Mouse (Mus musculus): ENCODE data around the gene Mpig6b.

The Mpig6b gene

DNA sequence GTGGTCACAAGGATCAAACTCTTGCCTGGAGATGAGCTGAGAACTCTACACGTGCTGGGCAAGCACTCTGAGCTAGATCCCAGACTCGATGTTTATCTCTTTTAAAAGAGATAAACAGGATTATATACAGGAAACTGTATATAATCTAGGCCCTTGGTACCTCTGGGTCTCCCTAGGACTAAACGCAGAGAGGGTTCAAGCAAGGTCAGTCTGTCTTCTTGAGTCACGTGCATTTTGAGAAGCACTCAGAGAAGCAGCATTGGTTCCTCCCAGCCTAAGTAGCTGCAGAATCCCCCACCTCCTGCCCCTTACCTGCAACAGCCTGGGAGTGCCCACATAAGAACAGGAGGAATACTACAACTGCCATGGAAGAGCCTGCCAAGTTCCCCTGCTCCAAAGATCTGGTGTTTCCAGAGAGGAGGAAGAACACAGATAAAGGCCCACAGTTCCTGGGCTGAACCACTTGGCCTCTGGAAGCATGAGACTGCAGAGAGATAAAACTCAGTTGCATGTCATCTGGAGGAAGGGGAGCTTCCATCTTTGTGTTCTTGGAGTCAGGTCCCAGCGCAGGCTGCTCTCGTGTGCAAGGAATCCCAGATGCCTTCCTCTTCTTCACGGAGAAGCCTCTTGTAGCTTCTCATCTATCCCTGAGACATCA, 19.4 kb upstream of the Mpig6b start, which contains the start of gene Ly6g6f:
Ly6g6f (minus strand) TSS at position 403 of the 658 bp plus-strand sequence.
- DNase-seq, result no peak

DNA sequence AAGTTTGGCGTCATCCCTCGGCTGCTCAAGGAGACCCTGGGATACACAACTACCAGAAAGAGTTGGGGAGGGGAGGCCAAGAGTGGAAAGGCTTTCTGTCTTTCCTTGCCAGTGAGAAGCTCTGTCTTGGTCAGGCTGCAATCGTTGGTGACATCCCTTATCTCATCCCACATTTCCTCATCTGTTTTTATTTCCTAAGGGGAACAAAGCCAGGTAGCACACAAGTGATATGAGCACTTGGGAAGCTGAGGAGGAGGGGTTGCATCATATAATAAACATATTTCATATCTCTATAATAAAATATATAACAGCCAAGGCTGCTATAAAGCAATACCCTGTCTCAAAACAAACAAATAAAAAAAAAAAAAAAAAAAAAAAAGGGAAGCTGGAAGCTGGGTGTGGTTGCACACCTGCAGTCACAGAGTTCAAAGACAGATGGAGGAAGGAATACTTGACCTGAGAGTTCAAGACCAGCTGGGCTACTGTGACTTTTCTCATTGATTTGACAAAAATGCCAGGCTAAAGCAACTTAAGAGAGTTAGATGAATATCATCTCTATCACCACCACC, 18.0 kb upstream of the Mpig6b start:
- no peak for DNase-seq

DNA sequence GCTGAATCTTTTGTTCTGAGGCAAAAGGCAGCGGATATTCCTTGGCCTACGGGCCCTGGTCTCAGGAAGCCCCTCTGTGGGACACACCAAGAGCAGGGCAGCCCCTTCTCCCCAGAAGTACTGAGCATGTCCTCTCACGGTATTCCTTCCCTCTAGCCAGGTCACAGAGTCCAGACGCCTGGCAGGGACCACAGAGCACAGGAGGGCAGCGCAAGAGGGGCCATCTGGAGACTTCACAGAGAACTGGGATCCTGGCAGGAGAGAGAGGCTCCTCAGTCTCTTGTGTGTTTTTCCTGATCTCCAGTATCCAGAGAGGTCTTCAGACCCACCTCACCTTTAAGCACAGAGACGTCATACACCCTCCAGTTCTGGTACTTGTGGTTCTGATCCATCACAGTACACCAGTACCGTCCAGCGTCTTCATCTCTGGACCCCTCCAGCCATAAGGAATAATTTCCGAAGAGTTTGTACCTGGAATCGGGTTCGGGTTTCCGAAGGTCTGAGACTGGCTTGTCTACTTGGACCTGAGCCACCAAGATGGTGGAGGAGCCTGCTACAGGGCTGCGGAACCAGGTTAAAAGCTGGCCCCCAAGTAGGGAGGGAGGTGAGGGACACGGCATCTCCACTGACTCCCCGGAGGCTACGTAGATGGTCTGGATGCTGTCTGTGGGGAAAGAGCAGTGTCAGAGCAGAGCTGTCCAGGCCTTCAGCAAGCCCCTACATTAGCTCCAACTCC, 17.0 kb upstream of the Mpig6b start:
- no peak for DNase-seq

DNA sequence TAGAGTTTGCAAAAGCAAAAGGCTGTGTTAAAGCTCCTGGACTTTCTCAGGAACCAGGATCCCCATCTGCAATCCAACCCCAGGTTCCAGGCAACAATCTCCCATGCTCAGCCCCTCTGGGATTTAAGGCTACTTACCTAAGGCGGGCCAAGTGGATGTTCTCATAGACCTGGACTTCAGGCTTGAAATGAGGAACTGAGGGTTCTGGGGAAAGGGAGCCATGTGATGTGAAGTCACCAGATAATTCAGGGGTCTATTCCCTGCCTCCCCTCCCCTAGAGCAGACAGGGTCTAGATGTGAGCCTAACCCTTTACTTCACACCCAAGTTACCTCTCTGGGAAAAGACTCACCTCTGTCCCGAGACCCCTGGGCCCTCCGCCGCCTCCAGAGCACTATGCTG, 14.7 kb upstream of the Mpig6b start:
- no peak for DNase-seq

DNA sequence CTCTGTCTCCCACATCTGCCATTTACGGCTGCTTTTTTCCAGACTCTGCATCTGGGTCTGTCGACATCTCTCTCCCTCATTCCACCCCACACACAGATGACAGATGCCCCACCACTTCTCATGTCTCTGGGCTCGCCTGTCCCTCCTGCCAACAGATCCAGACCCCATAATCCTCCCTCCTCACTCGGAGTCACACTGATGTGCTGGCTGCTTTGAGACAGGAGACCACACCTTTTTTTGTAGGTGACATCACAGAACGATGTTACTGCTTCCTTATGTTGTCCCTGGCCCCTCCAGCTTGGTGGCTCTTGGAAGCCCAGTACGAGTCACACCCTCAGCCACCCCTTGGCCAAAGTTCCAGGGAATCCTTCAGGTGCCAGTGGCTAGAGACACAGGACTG, 14.3 kb upstream of the Mpig6b start:
- no peak for DNase-seq

DNA sequence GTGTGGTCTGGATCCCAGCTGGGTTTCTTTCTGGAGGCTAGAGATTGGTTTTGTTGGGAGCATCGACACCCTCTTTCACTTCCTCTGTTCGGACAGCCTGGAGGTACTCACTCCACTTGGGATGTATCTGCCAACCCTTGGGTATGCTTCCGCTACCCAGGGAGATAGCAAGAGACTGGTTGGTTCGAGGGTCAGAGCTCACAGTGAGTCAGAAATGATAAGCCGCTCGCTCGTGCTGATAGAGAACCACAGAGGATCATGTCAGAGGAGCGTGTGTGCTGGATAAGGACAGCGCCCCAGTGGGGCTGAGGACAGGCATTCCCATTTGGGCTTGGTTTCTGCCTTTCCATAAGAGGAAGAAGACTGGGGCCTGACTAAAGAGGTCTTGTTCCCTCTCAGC, 13.8 kb upstream of the Mpig6b start:
- DNase-seq, result no peak

DNA sequence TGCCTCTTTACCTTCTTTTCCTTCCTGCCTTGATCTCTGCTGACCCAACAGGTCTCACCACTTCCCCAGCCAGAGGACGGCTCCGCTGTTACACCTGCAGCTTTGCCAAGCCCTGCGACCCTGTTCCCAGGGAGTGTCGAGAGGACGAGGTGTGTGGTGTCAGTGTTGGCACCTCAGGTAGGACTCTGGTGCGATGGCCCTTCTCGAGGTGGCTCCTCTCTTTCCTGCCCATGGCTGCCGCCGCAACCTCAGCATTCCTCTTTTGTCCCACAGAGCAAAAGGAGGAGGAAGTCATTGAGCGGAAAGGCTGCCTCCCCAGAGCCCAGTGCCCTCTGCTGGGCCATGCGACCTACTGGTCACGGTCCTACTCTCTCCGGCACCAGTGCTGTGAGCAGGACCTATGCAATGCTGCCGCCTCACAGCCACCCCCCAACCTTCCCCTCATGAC, 11.8 kb upstream of the Mpig6b start, which contains the start of gene Ly6g6d:
Ly6g6d (minus strand) TSS at position 280 of the 448 bp plus-strand sequence.
- no peak for DNase-seq

DNA sequence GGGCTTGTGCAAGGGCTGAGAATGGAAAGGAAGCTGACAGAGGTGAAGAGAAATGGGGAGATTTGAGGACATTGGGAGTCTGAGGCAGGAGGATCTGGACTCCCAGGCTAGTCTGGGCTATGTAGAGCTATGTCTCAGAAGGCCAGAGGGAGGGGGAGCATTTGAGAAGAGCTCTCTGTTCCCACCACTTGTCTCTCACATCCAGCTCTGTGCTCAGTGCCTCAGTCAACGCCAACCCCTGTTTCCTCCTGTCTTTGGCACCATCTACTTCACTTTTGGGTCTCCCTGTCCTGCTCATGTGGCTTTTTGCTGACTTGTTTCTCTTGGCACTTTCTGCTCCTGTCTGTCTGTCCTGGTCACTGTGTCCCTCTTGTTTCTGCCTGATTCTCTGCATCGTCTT, 11.3 kb upstream of the Mpig6b start:
- no peak for DNase-seq

DNA sequence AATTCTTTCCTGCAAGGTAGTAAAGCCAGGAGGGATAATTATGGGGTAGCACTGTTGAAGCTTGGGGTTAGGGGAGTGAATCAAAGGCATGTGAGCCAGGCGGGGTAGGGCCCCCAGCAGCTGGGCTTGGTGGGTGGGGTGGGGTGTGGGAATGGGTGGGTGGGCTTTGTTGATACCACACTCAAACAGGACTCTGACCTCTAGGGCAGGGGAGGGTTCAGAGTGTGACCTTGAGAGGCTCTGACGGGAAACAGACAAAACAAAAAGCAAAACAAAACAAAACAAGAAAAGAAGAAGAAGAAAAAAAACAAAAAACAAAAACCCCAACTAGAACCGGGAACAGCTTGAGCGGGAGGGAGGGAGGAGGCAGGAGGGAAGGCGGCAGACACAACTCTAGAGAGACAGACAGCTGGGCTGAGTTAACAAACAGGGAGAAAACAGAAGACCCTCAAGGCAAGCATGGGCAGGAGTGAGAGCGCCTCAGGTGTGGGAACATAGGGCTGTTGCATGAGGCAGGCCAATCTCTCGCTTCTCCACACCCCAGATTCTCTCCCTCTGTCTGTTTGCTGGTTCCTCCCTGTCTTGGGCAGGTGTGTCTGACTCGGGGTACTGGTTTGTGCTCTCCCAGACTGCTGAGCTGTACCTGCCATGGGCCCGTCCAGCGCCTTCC, 10.7 kb upstream of the Mpig6b start, which contains the start of gene Ly6g6e:
Ly6g6e (plus strand) TSS at position 396 of the 670 bp plus-strand sequence.
- DNase-seq, result no peak

DNA sequence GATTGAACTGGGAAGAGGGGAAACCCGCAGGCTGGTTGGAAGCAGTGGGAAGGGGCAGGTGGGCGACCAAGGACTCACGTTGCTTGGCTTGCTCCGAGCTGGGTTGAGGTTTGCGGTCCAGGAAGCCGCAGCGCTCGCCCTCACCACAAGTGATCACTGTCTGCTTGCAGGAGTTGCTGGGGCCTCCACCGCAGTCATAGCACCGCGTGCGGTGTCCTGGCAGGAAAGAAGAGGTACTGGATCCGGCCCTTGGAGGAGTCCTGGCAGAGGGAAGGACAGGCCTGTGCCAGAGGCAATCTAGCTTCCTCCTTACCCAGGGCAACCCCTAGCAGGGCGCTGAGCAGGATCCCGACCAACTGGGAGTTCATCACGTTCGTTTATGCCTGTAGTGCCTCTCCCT, 8.1 kb upstream of the Mpig6b start:
- DNase-seq, result no peak

DNA sequence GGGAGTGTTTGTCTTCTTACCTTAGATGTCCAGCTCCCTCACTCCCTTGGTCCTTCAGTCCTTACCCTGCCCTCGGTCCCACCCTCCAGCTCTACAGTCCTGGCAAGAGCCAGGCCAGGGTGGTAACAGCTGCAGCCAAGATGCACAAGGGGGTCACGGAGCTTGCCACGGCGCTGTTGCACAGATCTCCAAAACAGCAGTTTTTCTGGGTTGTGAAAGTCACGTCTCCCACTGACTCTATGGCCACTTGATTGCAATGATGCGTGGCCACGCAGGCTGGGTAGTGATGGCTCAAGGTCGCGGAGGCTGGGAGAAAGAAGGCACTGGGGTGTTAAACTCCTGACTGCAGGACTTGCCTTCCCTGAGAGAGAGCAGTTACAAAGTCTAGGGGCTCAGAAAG, 5.5 kb upstream of the Mpig6b start:
- no peak for DNase-seq

DNA sequence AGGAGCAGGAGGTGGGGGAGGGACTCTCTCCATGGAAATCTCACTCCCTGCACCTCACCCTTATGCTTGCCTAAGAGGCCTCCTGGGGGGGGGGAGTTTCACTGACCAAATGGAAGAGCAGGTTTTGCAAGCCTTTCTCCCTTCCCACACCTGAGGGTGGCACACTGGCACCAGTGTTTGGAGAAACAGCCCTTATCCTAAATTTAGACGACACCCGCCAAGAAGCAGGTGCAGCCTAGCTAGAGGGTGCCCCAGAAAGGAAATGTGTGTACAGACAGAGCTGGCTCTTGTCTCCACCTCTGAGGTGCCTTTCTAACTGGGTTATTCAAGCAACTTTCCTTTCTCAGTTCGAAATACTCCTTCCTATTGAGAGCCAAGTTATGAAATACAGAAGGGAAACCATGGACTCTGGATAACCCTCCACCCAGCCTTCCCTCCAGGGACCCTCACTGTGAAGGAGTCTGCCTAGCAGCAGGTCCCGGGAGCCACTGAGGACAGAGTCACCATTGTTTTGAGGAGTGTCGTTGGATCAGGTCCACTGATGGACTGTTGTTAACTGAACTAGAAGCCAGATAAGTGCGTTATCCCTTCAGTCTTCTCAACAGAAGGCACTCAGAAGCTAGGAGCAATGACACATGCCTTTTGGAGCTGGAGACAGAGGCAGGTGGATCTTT, 4.7 kb upstream of the Mpig6b start:
- DNase-seq, result no peak

DNA sequence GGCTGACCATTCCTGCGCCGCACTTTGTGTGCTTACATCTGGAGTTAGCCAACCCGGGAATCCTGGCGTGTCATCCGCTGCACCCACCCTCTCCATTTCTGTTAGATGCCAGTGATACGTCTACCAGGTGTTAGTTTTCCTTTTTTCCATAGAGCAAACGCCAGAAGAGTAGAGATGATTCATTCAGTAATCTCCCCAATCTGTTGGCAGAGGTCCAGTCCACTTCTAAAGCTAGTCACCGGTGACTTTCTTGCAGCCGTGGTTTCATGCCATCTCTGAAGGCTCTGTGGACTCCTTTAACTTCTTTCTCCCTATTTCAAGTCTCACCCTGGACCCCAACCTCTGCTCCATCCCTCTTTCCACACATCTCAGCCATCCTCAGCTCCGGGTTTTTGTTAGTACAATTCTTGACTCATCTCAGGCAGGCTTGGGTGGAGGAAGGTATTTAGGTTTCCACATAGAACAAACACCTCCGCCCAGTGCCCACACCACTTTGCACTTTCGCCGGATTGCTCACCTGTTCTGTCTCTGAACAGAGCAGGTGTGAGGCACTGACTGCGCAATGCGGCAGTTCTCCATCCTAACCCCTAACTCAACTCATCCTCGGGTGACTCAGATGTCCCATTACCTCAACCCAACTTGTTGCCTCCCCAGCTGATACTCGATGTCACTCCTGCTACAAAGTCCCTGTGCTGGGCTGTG, 2.4 kb upstream of the Mpig6b start:
- DNase-seq, result no peak

DNA sequence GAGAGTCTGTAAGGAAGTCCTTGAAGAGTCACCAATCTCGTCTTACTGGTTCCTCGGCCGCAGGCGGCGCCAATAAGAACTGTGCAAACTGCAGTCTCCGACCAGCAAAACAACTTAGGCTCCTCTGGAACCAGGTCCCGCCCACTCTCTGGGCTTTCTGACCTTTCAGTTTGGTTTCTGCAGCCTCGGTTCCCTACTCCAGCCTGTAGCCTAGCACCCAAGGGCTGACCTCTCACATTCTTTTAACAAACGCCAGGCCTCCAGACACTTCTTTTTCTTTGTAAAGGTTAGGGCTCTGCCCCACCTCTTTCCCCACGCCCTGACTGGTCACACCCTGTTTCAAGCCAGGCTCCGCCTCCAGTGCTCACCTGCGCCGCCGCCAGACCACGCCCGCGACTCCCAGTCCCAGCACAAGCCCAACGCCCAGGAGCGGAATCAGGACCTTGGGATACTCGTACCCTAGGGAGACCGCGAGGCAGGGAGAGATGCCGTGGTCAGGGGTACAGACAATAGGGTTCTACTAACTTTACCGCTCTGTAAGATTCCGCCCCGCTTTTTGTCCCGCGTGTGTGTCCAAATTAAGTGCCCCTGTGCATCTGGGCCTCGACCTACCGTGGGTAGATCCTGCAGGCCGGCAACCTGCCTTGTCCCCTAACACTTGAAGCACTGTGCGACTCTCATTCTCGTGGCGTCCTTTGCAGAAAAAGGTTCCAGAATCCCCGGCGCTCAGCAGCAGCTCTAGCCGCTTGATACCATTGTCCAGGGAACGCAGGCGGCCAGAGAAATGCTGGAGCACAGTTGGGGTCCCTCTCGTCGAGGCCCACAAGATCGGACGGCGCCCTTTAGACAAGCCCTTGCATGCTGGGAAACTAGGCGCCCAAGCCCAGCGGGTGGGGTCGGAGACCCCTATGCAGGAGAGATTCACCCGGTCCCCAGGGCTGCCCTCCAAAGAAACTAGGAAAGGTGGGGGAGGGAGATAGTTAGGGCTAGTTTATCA, 735 bp downstream of the Mpig6b start, which contains the start of gene Ly6g6c:
Ly6g6c (plus strand) TSS at position 438 of the 997 bp plus-strand sequence.
- no peak for DNase-seq

DNA sequence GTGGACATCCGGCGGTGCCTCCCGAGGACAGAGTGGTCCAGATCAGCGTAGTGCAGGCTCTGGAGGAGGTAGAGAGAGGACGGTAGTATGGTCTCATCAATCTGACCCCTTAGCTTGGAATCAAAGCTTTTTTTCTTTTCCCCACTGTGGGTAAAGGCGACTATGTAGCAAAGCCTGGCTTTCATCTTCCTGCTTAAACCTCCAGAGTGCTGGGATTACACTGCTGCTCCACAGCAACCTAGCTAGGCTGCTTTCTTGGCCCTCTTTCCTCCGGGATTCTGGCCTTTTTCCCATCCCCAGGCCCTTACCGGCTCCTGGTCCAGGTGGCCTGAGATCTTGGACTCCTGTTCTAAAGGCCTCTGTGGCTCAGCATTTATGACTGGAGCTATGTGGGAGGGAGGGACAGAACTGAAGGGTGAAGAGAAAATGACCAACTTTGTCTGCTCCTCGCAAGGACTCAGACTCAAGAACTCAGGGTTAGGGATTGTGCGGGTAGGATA, 1.6 kb downstream of the Mpig6b start:
- no peak for DNase-seq

DNA sequence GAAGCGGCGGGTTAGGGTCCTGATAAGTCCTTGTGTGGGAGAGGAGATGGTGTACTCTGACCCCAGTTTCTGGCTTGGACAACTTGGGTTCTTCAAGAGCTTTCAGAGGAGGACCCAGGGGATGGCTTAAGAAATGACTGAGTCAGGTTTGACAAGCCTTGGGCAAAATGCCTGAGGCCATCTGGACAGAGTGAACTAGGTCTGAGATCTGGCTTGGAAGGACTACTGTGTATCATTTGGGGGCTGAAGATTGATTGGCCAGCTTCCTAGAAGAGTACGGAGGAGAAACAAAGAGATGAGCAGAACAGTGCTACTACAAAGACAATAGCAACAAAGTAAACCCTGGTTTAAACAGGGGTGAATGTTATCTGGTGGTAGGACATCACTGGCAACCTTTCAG, 2.5 kb downstream of the Mpig6b start:
- DNase-seq, result no peak

DNA sequence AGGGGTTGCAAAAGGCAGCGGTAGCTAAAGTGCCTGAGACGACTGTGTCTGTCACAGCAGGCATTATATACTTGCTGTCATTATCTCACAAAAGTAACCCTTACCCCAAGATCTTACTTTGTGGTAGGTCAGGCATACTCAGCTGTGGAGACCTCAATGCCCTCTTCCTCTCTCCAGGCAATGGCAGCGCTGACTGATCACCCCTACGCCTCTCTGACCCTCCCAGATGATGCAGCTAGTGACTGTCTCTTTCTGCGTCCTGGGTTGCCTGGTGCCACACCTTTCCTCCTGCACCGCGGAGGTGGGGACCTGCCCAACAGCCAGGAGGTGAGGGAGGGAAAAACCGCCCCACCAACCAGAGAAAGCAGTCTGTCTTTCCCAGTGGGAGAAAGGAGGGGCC, 4.7 kb downstream of the Mpig6b start:
- DNase-seq, result no peak

DNA sequence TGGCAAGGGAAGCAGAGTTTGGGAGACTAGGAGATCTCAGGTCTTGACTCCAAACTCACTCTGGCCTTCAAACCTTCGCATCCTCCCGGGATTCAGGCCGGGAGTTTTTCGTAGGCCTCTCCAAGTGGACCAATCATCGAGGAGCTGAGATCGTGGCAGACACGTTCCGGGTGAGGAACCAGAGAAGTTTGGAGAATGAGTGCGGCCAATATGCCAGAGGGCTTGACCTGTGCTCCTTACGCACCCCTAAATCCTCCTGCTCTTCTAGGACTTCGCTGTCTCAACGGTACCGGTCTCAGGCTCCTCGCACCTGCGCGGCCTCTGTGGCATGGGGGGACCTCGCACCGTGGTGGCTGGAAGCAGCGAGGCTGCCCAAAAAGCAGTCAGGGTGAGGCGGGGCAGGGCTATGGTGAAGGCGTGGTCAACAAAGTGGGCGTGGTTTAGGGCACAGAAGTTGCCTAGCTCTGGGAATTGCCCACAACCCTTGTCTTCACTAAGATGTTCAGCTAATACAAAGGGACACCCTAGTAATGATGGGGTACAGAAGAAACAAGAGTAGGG, 5.2 kb downstream of the Mpig6b start:
- no peak for DNase-seq

DNA sequence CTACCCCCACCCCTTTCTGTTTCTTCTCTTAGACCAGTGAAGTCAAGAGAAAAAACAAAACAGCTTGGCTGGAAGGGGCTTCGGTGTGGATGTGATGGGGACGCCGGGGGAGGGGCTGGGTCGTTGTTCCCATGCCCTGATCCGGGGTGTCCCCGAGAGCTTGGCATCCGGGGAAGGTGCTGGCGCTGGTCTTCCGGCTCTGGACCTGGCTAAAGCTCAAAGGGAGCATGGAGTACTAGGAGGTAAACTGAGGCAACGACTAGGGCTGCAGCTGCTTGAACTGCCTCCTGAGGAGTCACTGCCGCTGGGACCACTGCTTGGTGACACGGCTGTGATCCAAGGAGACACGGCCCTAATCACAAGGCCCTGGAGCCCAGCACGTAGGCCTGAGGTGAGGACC, 5.9 kb downstream of the Mpig6b start:
- DNase-seq, result no peak
